Mouse (Mus musculus): ENCODE measurements around the gene Rwdd3. TPM values are rescaled to one million over a fixed set of nuclear protein-coding genes. Genes with fewer than 3 reads are reported as not detected.

Gene Rwdd3
- polyA plus RNA-seq, 1 experiment = 1.1 TPM

- H3K36me3 ChIP-seq (ENCODE audit: control insufficient read depth, insufficient read depth, low read length) = no peaks in the 10 kb centered on the region
- WGBS = 15% methylated on average over 4 of the region's 4 CpGs
Observed at GRCm38 (mm10) chr3:121160424-121160823, 11.1 kb downstream of the Rwdd3 start.

GRCm38 (mm10) chr3:121159566-121159965 lies 11.9 kb downstream of the Rwdd3 start:
- peak; percentile 15 to 52 for DNase-seq (ENCODE audit: low read depth in 1 of 2, low spot score in 2 of 2)
- Histone ChIP-seq H3K36me3 (ENCODE audit: control insufficient read depth, insufficient read depth, low read length) (no peaks in the 10 kb centered on the region), H3K4me1 (ENCODE audit: control insufficient read depth, insufficient read depth, insufficient read length) (peaks cover 6% of the 10 kb centered on the region; the same call in 1 of the 2 replicates), H3K27ac (ENCODE audit: insufficient read depth, low read length) (peak overlapping the region; percentile 25; the same call in 1 of the 2 replicates), H3K27me3 (ENCODE audit: control insufficient read depth, insufficient read depth, low read length) (no peaks in the 10 kb centered on the region), H3K4me3 (ENCODE audit: extremely low read depth, insufficient read depth, insufficient read length) (0 out of 2 replicates have a peak overlapping the region, but pooled peaks have one; percentile 16)
- TF ChIP-seq CTCF (IDR thresholded peaks at IDR 0.05; ENCODE audit: extremely low read depth, insufficient read depth, insufficient read length, insufficient replicate concordance) = no peak
- 17% methylated on average over 10 of the region's 10 CpGs for WGBS

More at GRCm38 (mm10) chr3:121160424-121160823, 11.1 kb downstream of the Rwdd3 start:
- H3K4me1 ChIP-seq (ENCODE audit: control insufficient read depth, insufficient read depth, insufficient read length) = peaks cover 6% of the 10 kb centered on the region; the same call in 1 of the 2 replicates
- H3K27me3 ChIP-seq (ENCODE audit: control insufficient read depth, insufficient read depth, low read length) = no peaks in the 10 kb centered on the region
- no peak for TF ChIP-seq CTCF (IDR thresholded peaks at IDR 0.05; ENCODE audit: extremely low read depth, insufficient read depth, insufficient read length, insufficient replicate concordance)
- TF ChIP-seq POLR2A (IDR thresholded peaks at IDR 0.05; ENCODE audit: low read depth, low read length) = no peak
- peak in 1 of 2 experiments; percentile 9 for DNase-seq (ENCODE audit: low read depth in 1 of 2, low spot score in 2 of 2)
- no peak overlapping the region for H3K4me3 ChIP-seq (ENCODE audit: extremely low read depth, insufficient read depth, insufficient read length)
- H3K27ac ChIP-seq (ENCODE audit: insufficient read depth, low read length) = no peak overlapping the region

DNA sequence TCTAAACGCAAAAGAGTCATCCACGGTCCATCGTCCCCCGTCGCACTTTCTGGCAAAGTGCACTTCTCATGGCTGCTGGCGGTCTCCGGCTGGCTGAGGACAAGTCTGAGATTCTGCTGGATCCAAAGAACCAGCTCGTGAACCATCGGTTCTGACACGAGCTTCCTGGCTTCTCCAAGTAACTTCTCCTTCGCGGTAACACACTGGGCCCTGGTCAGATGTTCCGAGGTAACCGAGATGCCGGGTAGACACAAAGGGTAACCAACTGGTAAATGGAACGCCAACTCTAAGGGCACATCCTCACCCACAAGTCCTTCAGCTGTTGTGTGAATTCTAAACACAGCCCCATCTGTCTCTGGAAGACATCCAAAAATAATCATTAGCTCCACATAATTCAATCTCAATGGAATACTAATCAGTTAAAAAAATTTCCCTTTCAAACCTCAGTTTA lies 12.6 kb downstream of the Rwdd3 start:
- WGBS = 92% methylated on average over 16 of the region's 16 CpGs
- Histone ChIP-seq H3K4me1 (ENCODE audit: control insufficient read depth, insufficient read depth, insufficient read length) (peaks cover 6% of the 10 kb centered on the region; the same call in 1 of the 2 replicates), H3K4me3 (ENCODE audit: extremely low read depth, insufficient read depth, insufficient read length) (no peak overlapping the region)

GRCm38 (mm10) chr3:121157546-121158330 lies 13.8 kb downstream of the Rwdd3 start:
- Histone ChIP-seq H3K27ac (ENCODE audit: insufficient read depth, low read length) (no peak overlapping the region), H3K4me3 (ENCODE audit: extremely low read depth, insufficient read depth, insufficient read length) (no peak overlapping the region), H3K4me1 (ENCODE audit: control insufficient read depth, insufficient read depth, insufficient read length) (peaks cover 6% of the 10 kb centered on the region; the same call in 1 of the 2 replicates), H3K27me3 (ENCODE audit: control insufficient read depth, insufficient read depth, low read length) (no peaks in the 10 kb centered on the region), H3K36me3 (ENCODE audit: control insufficient read depth, insufficient read depth, low read length) (no peaks in the 10 kb centered on the region)
- no peak for DNase-seq (ENCODE audit: low read depth in 1 of 2, low spot score in 2 of 2)
- no peak for TF ChIP-seq POLR2A (IDR thresholded peaks at IDR 0.05; ENCODE audit: low read depth, low read length)
- TF ChIP-seq CTCF (IDR thresholded peaks at IDR 0.05; ENCODE audit: extremely low read depth, insufficient read depth, insufficient read length, insufficient replicate concordance) = no peak
- WGBS = 72% methylated on average over 10 of the region's 10 CpGs

More for the DNA sequence above, 12.6 kb downstream of the Rwdd3 start:
- no peak for DNase-seq (ENCODE audit: low read depth in 1 of 2, low spot score in 2 of 2)
- no peaks in the 10 kb centered on the region for H3K36me3 ChIP-seq (ENCODE audit: control insufficient read depth, insufficient read depth, low read length)
- TF ChIP-seq POLR2A (IDR thresholded peaks at IDR 0.05; ENCODE audit: low read depth, low read length) (no peak), CTCF (IDR thresholded peaks at IDR 0.05; ENCODE audit: extremely low read depth, insufficient read depth, insufficient read length, insufficient replicate concordance) (no peak)
- no peak overlapping the region for H3K27ac ChIP-seq (ENCODE audit: insufficient read depth, low read length)
- H3K27me3 ChIP-seq (ENCODE audit: control insufficient read depth, insufficient read depth, low read length) = no peaks in the 10 kb centered on the region

DNA sequence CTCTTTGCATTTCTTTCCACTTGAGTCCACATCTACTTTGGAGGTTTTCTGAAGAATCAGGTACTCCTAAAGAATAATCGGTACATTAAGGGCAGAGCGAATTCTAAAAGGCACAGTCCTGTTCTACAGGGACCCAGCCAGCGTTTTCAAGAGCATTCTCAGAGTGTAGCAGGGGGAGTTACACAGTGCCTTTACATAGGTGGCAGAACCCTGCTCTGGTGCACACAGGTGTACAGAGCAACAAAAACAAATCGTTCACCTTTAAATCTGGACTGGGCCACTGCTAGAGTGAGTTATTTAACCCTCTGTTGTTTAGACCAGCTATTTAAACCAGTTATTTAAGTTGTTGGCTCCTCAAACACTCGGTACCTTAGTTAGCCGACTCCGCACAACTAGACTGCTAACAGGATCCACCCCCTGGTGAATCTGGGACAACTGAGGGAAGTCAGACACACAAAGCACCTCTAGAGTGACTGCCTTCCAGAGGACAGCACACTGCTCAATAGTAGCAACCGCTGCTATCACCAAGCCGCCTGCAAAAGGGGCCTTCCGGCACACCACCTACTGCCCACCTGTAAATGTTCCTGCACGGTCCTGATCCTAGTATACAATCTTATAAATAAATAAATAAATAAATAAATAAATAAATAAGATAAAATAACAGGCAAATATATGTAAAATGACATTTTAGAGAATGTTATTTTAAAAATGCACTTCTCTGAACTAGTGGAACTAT lies 14.9 kb downstream of the Rwdd3 start:
- no peaks in the 10 kb centered on the region for H3K27me3 ChIP-seq (ENCODE audit: control insufficient read depth, insufficient read depth, low read length)
- no peak for TF ChIP-seq CTCF (IDR thresholded peaks at IDR 0.05; ENCODE audit: extremely low read depth, insufficient read depth, insufficient read length, insufficient replicate concordance)
- TF ChIP-seq POLR2A (IDR thresholded peaks at IDR 0.05; ENCODE audit: low read depth, low read length) = no peak
- no peak overlapping the region for H3K27ac ChIP-seq (ENCODE audit: insufficient read depth, low read length)
- WGBS = 85% methylated on average over 11 of the region's 11 CpGs
- no peak for DNase-seq (ENCODE audit: low read depth in 1 of 2, low spot score in 2 of 2)
- H3K4me3 ChIP-seq (ENCODE audit: extremely low read depth, insufficient read depth, insufficient read length) = no peak overlapping the region
- peaks cover 6% of the 10 kb centered on the region; the same call in 1 of the 2 replicates for H3K4me1 ChIP-seq (ENCODE audit: control insufficient read depth, insufficient read depth, insufficient read length)
- no peaks in the 10 kb centered on the region for H3K36me3 ChIP-seq (ENCODE audit: control insufficient read depth, insufficient read depth, low read length)

DNA sequence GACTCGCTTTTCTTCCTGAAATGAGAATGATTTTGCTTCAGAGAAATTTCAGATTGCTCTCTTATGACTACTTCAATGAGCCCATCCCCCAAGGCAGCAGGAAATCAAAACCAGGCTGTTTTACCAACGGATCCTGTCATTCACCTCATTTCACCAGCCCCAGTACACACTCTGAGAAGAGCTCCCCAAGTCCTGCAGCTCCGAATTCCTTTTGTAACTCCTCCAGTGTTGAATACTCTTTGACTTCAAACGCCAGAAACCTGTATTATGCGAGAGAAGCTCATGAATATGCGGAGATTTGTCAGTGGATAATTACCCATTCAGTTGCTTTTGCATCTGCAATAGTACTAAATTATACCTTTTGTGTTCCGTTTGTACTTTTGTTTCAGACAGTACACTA lies 15.5 kb downstream of the Rwdd3 start:
- Histone ChIP-seq H3K27ac (ENCODE audit: insufficient read depth, low read length) (no peak overlapping the region), H3K27me3 (ENCODE audit: control insufficient read depth, insufficient read depth, low read length) (no peaks in the 10 kb centered on the region), H3K36me3 (ENCODE audit: control insufficient read depth, insufficient read depth, low read length) (no peaks in the 10 kb centered on the region), H3K4me1 (ENCODE audit: control insufficient read depth, insufficient read depth, insufficient read length) (peaks cover 6% of the 10 kb centered on the region; the same call in 1 of the 2 replicates), H3K4me3 (ENCODE audit: extremely low read depth, insufficient read depth, insufficient read length) (no peak overlapping the region)
- DNase-seq (ENCODE audit: low read depth in 1 of 2, low spot score in 2 of 2) = no peak
- TF ChIP-seq CTCF (IDR thresholded peaks at IDR 0.05; ENCODE audit: extremely low read depth, insufficient read depth, insufficient read length, insufficient replicate concordance) (no peak), POLR2A (IDR thresholded peaks at IDR 0.05; ENCODE audit: low read depth, low read length) (no peak)
- WGBS = 36% methylated on average over 7 of the region's 7 CpGs

Data from spleen, adult 2 months (tissue).